In the genomic region with DNA sequence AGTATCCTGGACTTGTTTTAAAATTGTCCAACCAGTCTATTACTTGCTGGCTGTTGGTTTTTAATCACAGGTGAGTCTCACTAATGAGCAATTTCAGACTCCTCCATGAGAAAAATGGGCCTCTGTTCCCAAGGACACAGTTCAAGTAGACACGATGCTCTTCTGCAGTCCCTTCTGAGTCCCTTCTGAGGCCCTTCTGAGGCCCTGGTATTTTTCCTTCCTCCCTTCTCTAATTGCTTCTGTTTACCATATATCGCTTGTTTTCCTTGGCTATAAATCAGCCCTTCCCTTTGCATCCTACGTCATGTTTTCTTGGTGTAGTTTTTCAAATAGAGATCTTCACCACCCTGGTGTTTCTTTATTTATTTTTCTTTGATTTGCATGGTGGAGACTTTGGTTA, we compare ENCODE assay signal across 15 mouse cellular contexts.
"Had no signal": no experiment of that assay in that cellular context is flagged by ENCODE, and none has a peak within 500 bp of the region (broad histone marks: within the 10 kb centered on the region; RNA-seq: fewer than 3 reads in every experiment).

No protein-coding gene starts in this region.

- H3K9me3 ChIP-seq: neural tube, embryonic 15.5 days; stomach, embryonic 15.5 days had no signal

- H3K27me3 ChIP-seq: neural tube, embryonic 15.5 days; stomach, embryonic 15.5 days had no signal

- H3K4me2 ChIP-seq: neural tube, embryonic 15.5 days; stomach, embryonic 15.5 days had no signal

- H3K4me1 ChIP-seq: neural tube, embryonic 15.5 days; stomach, embryonic 15.5 days had no signal

- DNase-seq: retina, postnatal 1 day; right cerebral cortex, adult 18-20 months; right cerebral cortex, postnatal 14 days; right cerebral cortex, postnatal 25 days; right cerebral cortex, postnatal 4 days; spleen, adult 18-20 months; thymus, adult 18-20 months; thymus, adult 2 months; thymus, postnatal 14 days; thymus, postnatal 25 days; thymus, postnatal 36 days; thymus, postnatal 4 days had no signal

- H3K4me3 ChIP-seq: neural tube, embryonic 15.5 days; stomach, embryonic 15.5 days had no signal

- H3K27ac ChIP-seq: neural tube, embryonic 15.5 days; stomach, embryonic 15.5 days; stomach, postnatal 0 days had no signal

- H3K36me3 ChIP-seq: neural tube, embryonic 15.5 days; stomach, embryonic 15.5 days had no signal

- H3K9ac ChIP-seq: neural tube, embryonic 15.5 days; stomach, embryonic 15.5 days had no signal
